Mouse (Mus musculus) embryonic facial prominence, embryonic 14.5 days (tissue): ENCODE results near the gene Serpina3b. TPM values are rescaled to one million over a fixed set of nuclear protein-coding genes. Genes with fewer than 3 reads are reported as not detected.

Experiments used
- ATAC-seq: fragments of 200-750 bp; cut with Nextera tagmentation; 2 replicates; pipeline ENCODE4 v1.8.0; 2017; ENCODE audit warnings: low read depth, moderate number of reproducible peaks, moderate TSS enrichment
- DNase-seq: peaks from one replicate; pipeline ENCODE4 v3.0.0-alpha.2; 2015; ENCODE audit warnings: low spot score
- H3K27ac ChIP-seq: fragments of 300-500 bp; sonication (generic); replicated peaks from 2 replicates; pipeline ENCODE4 v1.5.1; 2014; ENCODE audit warnings: low read depth, mild to moderate bottlenecking, low read length, moderate library complexity
- H3K27me3 ChIP-seq: fragments of 300-500 bp; sonication (generic); replicated peaks from 2 replicates; pipeline ENCODE4 v1.6.1; 2014; ENCODE audit warnings: low read length; ENCODE audit not compliant: control insufficient read depth, insufficient read depth
- H3K36me3 ChIP-seq: fragments of 300-500 bp; sonication (generic); 2 replicates; pipeline ENCODE4 v1.6.1; 2014; ENCODE audit warnings: low read length, mixed read lengths; ENCODE audit not compliant: control insufficient read depth, insufficient read depth
- H3K4me1 ChIP-seq: fragments of 300-500 bp; sonication (generic); 2 replicates; pipeline ENCODE4 v1.6.1; 2014; ENCODE audit warnings: antibody characterized with exemption, low read length; ENCODE audit not compliant: control insufficient read depth, insufficient read depth
- H3K4me2 ChIP-seq: fragments of 300-500 bp; sonication (generic); 2 replicates; pipeline ENCODE4 v1.6.1; 2014; ENCODE audit warnings: low read depth, mild to moderate bottlenecking, low read length, moderate library complexity, mixed read lengths
- H3K4me3 ChIP-seq: fragments of 300-500 bp; sonication (generic); 2 replicates; pipeline ENCODE4 v1.5.1; 2014; ENCODE audit warnings: low read depth, mild to moderate bottlenecking, low read length
- H3K9ac ChIP-seq: fragments of 300-500 bp; sonication (generic); 2 replicates; pipeline ENCODE4 v1.6.1; 2014; ENCODE audit warnings: low read depth, mild to moderate bottlenecking, low read length, moderate library complexity, mixed read lengths
- H3K9me3 ChIP-seq: fragments of 300-500 bp; sonication (generic); 2 replicates; pipeline ENCODE4 v1.6.1; 2016; ENCODE audit warnings: low read length; ENCODE audit not compliant: control insufficient read depth
- WGBS: fragments of 180-500 bp; shearing (Covaris S2); extraction: QIAGEN DNeasy Blood & Tissue Kit; methylation state at CpG from one replicate; pipeline ENCODE4 v1.1.7; 2014; 5-methylcytosine and 5-hydroxymethylcytosine counted together
- polyA plus RNA-seq: library from polyadenylated mRNA; unstranded; fragments of >200 nt; fragmentation: Nextera tagmentation; extraction: Ambion mirVana; gene quantifications from 2 replicates; pipeline ENCODE4 v1.2.1, GENCODE M21; 2014

The Serpina3b gene
- polyA plus RNA-seq, 1 experiment from 2014 or later = not detected

DNA sequence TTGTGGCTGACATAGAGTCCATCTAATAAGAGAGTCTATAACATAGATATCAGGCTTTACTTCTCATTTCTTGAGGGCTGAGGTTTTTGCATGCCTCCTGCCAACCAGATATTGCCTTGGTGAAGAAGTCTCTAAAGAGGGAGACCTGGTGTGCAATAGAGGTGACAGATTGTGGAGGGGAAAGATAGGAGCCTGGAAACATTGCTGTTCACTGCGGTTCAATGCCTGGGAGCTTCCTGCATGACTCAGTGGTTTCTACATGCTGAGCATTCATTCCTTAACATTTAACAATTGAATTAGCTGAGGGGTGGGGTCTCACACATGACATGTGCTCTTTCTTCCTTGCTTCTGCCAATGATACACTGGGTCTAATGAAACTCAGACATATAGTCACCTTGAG, 4.7 kb upstream of the Serpina3b start:
- no peaks in the 10 kb centered on the region for H3K36me3 ChIP-seq
- no peak overlapping the region for H3K9ac ChIP-seq
- H3K4me1 ChIP-seq = no peaks in the 10 kb centered on the region
- no peak overlapping the region for H3K4me3 ChIP-seq
- H3K4me2 ChIP-seq = no peak overlapping the region
- no peaks in the 10 kb centered on the region for H3K27me3 ChIP-seq
- H3K9me3 ChIP-seq = no peaks in the 10 kb centered on the region
- DNase-seq (no peak), ATAC-seq (no peak)
- WGBS = 90% methylated on average over 1 of the region's 1 CpGs
- no peak overlapping the region for H3K27ac ChIP-seq

DNA sequence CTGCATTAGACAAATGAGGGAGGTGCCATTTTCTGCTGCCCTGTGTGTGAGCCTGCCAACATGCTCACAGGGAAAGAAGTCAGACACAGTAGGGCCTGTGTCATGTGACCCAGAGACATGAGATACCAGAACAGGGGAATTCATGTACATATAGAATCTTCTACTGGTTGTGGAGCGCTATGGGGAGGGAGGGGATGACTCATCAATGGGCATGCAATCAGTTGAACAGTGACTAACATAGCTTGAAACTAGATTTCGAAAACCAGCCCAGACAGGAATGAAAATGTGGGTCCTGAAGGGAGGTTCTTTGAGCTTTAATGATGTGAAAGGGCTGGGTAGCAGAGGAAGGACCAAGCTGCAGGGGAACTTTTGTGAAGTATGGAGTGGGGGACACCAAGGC, 3.8 kb upstream of the Serpina3b start:
- no peaks in the 10 kb centered on the region for H3K4me1 ChIP-seq
- no peak for ATAC-seq

DNA sequence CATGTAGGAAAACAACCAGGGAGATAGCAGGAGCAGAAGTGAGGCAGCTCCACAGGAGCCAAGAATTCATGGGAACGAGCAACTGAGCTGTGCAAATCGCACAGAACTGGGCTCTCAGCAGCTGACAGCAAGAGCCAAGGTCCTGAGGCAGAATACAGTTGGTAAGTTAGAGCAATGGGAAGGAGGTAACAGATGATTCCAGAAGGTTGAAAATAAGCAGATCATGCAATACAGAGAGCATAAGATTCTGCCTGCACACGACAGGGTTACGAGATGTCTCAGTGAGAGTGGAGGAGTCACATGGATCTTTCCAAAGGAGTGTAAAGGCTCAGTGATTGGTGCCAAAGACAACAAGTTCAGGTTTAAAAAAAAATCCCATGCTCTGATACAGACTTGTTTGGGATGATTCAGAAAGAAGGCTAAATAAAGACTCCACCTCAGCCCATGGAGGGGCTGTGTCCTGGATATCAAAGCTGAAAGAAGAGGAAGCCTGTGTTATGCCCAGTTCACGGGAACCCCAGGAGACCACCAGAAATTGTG, 2.7 kb upstream of the Serpina3b start:
- ATAC-seq = no peak

More for the DNA sequence above, 3.8 kb upstream of the Serpina3b start:
- Histone ChIP-seq H3K27me3 (no peaks in the 10 kb centered on the region), H3K9ac (no peak overlapping the region), H3K4me3 (no peak overlapping the region), H3K4me2 (no peak overlapping the region), H3K9me3 (no peaks in the 10 kb centered on the region), H3K36me3 (no peaks in the 10 kb centered on the region), H3K27ac (no peak overlapping the region)
- 71% methylated on average over 2 of the region's 2 CpGs for WGBS
- no peak for DNase-seq

DNA sequence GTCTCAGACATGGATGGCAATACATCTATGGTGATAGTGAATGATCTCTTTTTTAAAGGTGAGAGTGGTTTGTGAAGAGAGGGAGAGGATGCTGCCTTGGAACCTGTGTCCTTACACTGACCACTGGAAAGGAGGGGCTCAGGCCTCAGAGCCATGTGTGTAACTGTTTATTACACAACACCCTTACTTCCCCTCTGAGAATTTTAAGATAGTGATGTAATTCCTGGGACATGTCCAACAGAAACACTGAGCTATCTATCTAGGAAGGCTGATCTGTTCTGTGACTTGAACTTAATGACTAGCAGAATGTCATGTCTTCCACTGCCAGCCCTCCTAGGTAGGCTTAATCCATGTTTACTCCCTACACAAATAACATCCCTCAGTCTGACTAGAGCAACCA, 3.2 kb downstream of the Serpina3b start:
- no peaks in the 10 kb centered on the region for H3K36me3 ChIP-seq
- H3K9ac ChIP-seq = no peak overlapping the region
- ATAC-seq (no peak), DNase-seq (no peak)
- no peaks in the 10 kb centered on the region for H3K4me1 ChIP-seq
- H3K27ac ChIP-seq = no peak overlapping the region
- no peaks in the 10 kb centered on the region for H3K9me3 ChIP-seq
- H3K27me3 ChIP-seq = no peaks in the 10 kb centered on the region
- H3K4me3 ChIP-seq = no peak overlapping the region
- no peak overlapping the region for H3K4me2 ChIP-seq

More for the DNA sequence above, 2.7 kb upstream of the Serpina3b start:
- Histone ChIP-seq H3K4me2 (no peak overlapping the region), H3K9ac (no peak overlapping the region), H3K27ac (no peak overlapping the region), H3K4me3 (no peak overlapping the region), H3K27me3 (no peaks in the 10 kb centered on the region), H3K4me1 (no peaks in the 10 kb centered on the region), H3K36me3 (no peaks in the 10 kb centered on the region), H3K9me3 (no peaks in the 10 kb centered on the region)
- WGBS = 77% methylated on average over 5 of the region's 5 CpGs
- no peak for DNase-seq

DNA sequence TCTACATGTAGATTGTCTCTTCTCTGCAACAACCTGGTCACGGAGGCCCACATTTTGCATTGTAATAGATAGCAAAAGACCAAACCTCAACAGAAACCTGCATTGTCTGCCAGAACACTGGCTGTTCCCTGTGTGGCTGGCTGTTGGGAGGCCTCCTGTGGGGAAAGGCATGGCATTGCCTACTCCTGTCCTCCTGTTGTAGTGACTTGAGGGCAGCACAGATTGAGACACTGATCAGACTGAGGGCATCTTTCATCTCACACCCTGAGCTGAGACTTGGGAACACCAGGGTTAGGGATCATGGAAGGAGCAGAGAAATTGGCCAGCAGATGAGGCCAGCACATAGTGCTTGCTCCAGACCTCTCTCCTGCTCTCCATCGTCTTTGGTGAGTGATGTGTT, 10.4 kb downstream of the Serpina3b start:
- H3K4me2 ChIP-seq = no peak overlapping the region
- H3K9me3 ChIP-seq = no peaks in the 10 kb centered on the region
- H3K9ac ChIP-seq = no peak overlapping the region
- WGBS = 86% methylated on average over 2 of the region's 2 CpGs
- no peaks in the 10 kb centered on the region for H3K4me1 ChIP-seq
- H3K27ac ChIP-seq = no peak overlapping the region
- no peaks in the 10 kb centered on the region for H3K27me3 ChIP-seq
- H3K36me3 ChIP-seq = no peaks in the 10 kb centered on the region
- DNase-seq (no peak), ATAC-seq (no peak)
- H3K4me3 ChIP-seq = no peak overlapping the region

DNA sequence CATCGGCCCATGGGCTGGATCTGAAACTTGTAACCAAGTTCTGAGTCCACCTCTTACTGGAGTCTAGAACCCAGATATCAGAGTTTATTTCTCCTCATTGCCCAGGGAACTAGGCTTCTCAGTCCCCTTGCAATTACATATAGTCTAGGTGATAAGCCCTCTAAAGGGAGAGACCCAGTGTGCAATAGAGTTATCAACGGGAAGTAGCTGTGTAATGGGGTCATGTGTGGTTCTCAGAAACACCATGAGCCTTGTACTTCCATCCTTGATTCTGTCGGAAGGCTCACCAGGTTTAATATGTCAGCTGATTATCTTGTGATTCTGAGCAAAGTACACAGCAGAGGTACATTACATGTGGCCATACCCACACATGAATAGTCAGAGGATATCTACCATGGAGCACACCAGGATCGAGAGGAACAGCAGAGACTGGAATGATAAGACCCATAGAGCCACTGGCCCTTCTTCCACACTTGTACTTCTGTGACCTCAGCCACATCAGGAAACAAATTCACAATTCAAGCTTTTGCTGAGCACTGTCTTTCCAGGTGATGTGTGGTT, 12.8 kb downstream of the Serpina3b start:
- Histone ChIP-seq H3K4me1 (no peaks in the 10 kb centered on the region), H3K4me3 (no peak overlapping the region), H3K27me3 (no peaks in the 10 kb centered on the region), H3K36me3 (no peaks in the 10 kb centered on the region), H3K27ac (no peak overlapping the region), H3K9me3 (no peaks in the 10 kb centered on the region), H3K4me2 (no peak overlapping the region), H3K9ac (no peak overlapping the region)
- ATAC-seq (no peak), DNase-seq (no peak)
- WGBS = 93% methylated on average over 4 of the region's 4 CpGs

DNA sequence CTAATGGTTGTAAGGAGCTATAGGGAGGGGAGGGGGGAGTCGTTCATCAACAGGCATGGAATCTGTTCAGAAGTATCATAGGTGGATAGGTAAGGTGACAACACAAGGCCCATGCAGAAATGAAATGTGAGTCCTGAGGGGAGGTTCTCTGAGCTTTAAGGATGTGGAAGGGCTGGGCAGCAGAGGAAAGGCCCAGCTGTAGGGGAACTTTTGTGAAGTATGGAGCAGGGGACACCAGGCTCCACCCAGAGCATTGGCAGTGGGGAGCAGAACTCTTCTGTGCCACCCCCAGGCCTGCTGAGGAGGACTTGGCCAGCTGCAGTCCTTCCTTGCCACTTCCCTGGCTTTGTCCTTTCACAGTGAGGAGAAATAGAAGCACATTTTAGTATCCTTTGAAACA, 13.7 kb downstream of the Serpina3b start:
- Histone ChIP-seq H3K9me3 (no peaks in the 10 kb centered on the region), H3K4me3 (no peak overlapping the region), H3K4me2 (no peak overlapping the region), H3K27me3 (no peaks in the 10 kb centered on the region), H3K9ac (no peak overlapping the region), H3K36me3 (no peaks in the 10 kb centered on the region), H3K27ac (no peak overlapping the region), H3K4me1 (no peaks in the 10 kb centered on the region)
- DNase-seq (no peak), ATAC-seq (no peak)
- 41% methylated on average over 1 of the region's 1 CpGs for WGBS

DNA sequence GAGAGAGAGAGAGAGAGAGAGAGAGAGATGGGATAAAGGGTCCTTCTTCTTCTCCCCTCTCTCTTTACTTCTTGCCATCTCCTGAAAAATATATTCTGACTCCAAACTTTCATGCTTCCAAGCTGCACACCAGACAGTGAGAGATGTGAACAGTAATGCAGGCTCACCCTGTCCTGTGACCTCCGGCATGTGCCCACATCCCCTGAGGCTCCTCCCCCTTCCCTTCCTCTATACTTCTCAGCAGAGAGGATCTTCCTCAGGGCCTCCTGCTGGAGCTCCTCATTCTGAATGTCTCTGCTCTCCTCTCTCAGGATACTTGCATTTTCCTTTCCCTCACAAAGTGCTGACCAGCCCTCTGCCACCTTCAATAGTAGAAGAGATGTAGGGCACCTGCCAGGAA, 14.6 kb downstream of the Serpina3b start:
- no peaks in the 10 kb centered on the region for H3K9me3 ChIP-seq
- no peak overlapping the region for H3K4me3 ChIP-seq
- no peaks in the 10 kb centered on the region for H3K27me3 ChIP-seq
- no peak overlapping the region for H3K9ac ChIP-seq
- no peak overlapping the region for H3K27ac ChIP-seq
- no peaks in the 10 kb centered on the region for H3K36me3 ChIP-seq
- H3K4me1 ChIP-seq = no peaks in the 10 kb centered on the region
- WGBS = 56% methylated on average over 1 of the region's 1 CpGs
- DNase-seq (no peak), ATAC-seq (no peak)
- no peak overlapping the region for H3K4me2 ChIP-seq

DNA sequence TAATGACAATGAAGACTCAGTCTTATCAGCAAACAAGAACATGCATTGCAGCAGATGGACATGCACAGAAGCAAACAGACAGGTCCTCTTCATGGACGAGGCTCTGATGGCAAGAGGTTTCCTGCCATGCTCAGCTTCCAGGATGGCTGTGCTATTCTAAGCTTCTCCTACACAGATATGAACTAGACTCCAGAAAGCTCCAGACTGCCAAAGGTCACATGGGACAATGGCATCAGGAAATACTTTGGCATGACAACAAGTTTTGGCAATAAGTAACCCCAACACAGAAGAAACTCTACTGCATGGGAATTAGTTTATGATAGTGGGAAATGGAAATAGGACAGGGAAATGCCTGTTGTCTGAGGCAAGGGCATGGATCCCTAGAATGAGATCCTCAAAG, 15.5 kb downstream of the Serpina3b start:
- Histone ChIP-seq H3K9ac (no peak overlapping the region), H3K36me3 (no peaks in the 10 kb centered on the region), H3K4me3 (no peak overlapping the region), H3K9me3 (no peaks in the 10 kb centered on the region), H3K4me2 (no peak overlapping the region), H3K4me1 (no peaks in the 10 kb centered on the region), H3K27me3 (no peaks in the 10 kb centered on the region), H3K27ac (no peak overlapping the region)
- no peak for ATAC-seq
- DNase-seq = no peak
- 75% methylated on average over 1 of the region's 1 CpGs for WGBS
